Mouse (Mus musculus) cerebellum, postnatal 4 days (tissue): ENCODE measurements at regions not wholly inside any gene's neighbourhood (a gene's known extent, or its start where the extent isn't known, plus 50 kb on each side); places are given as distances from the start of the nearest gene placed in this dataset.
"Not testable (repeated sequence)": the region's sequence is repeated elsewhere in the genome, so short reads cannot be mapped to it uniquely, and the experiment has no call there.

Experiments
- DNase-seq, 2 experiments: peaks; one replicate each; pipeline ENCODE4 v3.0.0; 2022; ENCODE audit warnings: low spot score in 2 of 2, mixed read lengths in 1 of 2

DNA sequence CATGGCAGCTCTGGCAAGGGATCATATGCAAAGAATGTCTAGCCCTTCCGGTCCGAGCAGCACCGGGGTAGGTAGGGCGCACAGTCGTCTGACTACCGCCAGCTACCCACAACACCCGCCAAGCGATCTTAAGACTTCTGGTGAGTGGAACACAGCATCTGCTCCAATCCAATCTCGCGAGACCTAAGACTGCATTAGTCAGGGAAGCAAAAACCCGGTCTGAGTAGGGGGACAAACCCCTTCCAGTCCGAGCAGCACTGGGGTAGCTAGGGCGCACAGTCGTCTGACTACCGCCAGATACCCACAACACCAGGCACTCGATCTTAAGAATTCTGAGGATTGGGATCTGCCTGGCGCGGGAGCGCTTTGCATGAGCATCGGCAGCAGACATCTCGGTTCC, 57.1 kb downstream of the Nap1l2 start:
- not testable (repeated sequence) for DNase-seq

DNA sequence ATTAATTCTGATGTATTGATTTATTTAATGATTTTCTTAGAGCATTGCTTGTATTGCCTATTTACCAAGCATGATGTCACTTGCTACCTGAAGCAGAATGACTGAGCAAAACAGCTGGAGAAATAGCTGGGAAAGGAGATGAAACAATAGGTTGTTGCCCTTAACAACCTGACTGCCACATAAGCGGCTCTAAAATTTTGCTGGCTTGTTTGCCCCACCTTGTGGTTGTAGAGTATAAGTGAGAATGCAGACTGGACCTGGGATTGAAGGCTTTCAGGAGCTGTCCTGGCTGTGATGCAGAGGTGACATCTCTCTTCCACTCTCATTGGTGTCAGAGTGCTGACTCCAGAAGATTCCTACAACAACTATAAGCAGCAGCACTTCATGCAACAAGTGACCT, 77.3 kb downstream of the Nap1l2 start:
- DNase-seq = peak in 1 of 2 experiments; percentile 6

DNA sequence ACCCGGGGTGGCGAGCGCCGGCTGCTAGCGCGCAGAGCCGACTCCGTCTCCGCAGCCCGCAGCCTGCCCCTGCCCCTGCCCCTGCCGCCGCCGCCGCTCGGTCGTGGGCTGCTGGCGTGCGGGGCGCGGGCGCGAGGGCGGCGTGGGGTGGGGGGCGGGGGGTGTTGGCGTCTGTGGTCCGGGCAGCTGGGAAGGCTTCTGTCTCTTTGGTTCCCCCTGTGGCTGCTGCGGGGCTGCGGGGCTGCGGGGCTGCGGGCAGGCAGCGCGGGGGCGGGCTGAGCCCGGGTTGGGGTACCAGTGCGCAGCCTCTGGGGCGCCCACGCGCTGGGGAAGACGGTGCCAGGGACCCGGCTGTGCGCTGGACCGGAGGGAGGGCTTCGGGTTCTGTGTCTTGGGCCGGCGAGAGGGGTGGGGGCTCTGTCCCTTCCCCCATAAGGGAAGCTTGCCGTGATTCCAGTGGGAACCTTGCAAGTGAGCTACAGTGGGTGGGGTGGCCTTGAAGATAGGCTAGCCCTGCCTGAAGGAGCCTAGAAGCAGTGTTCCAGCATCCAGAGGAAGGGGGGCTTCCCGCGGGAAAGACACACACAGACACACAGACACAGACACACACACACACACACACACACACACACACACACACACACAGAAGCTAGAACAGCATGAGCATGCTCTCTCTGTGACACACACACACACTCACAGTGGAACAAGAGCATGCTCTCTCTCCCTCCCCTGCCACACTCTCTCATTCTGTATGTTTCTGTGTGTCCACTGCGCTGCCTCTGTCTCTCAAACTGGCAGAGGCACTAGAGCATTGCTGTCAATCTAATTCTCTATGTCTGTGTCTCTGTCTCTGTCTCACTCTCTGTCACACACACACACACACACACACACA, 118.5 kb downstream of the Nap1l2 start:
- DNase-seq = not testable (repeated sequence)

DNA sequence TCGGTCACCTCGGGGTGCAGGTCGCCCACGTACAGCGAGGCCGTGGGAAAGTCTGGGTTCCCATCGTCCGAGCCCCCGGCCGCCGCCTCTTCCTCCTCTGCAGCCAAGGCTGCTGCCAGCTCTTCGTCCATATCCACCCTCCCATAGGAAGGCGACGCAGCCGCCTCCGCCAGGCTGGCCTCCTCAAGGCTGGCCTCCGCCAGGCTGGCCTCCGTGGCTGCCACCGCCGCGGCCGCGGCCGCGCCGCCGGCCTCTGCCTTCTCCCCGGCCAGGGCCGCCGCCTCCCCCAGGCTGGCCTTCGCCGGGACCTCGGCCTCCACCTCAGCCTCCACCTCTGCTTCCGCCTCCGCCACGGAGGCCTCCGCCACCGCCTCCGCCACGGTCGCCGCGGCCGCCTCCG, 119.3 kb downstream of the Nap1l2 start:
- DNase-seq = not testable (repeated sequence)

DNA sequence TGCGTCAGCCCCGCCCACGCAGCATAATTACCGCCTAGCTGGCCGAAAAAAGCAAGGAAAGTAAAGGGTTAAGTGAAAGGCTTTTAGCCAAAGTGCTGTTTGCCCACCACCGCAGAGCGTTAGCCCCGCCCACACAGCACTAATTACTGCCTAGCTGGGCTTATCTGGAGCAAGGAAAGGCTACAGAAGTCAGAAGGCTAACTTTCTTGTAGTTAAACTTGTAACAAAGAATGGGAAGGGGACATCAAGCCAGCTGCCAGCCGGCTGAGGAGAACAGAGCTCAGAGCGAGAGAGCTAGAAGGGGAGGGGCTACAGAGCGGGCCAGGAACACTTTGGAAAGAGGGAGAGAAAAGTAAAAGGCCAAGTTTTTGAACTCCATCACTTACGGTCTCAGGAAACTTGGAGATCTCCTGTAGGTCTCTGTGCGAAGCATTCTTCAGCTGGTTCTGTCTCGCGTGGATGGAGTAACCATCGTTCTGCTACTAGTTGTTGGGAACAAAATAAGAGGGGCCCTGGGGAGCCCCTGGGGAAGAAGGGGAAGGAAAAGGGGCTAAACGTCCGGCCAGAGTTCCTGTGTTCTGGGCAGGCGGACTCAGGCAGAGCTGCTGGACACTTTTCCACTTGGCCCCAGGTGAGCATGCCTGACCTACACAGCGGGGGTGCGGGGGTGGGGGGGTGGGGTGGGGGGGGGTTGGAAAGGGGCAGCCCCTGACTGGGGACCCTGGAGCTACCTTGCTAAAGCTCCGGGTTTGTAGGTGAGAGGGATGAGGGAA, 98.3 kb downstream of the 1700018G05Rik start:
- DNase-seq = peak in 1 of 2 experiments; percentile 12

DNA sequence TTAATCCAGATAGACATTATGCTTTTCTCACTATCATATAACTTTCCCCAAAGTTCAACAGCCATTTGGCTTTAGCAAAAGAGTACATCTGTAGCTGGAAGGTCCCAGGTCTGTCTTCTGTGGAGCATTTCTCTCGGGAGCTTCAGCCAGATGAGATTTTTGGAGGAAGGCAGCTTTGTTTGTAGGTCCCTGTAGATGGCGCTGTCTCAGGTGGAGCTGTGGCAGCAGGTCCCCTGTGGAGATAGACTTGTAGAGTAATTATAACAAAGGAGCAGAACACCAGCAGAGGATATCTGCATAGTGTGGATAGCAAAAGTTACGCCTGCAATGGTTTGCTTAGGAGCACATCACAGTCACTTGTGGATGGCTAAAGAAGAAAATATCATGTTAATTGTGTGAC, 97.3 kb downstream of the 1700018G05Rik start:
- DNase-seq = peak in 1 of 2 experiments; percentile 15

DNA sequence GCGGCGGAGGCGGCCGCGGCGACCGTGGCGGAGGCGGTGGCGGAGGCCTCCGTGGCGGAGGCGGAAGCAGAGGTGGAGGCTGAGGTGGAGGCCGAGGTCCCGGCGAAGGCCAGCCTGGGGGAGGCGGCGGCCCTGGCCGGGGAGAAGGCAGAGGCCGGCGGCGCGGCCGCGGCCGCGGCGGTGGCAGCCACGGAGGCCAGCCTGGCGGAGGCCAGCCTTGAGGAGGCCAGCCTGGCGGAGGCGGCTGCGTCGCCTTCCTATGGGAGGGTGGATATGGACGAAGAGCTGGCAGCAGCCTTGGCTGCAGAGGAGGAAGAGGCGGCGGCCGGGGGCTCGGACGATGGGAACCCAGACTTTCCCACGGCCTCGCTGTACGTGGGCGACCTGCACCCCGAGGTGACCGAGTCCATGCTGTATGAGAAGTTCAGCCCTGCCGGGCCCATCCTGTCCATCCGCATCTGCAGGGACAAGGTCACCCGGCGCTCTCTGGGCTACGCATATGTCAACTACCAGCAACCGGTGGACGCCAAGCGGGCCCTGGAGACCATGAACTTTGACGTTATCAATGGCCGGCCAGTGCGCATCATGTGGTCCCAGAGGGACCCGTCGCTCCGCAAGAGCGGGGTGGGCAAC, 85.4 kb downstream of the 1700018G05Rik start:
- not testable (repeated sequence) for DNase-seq

DNA sequence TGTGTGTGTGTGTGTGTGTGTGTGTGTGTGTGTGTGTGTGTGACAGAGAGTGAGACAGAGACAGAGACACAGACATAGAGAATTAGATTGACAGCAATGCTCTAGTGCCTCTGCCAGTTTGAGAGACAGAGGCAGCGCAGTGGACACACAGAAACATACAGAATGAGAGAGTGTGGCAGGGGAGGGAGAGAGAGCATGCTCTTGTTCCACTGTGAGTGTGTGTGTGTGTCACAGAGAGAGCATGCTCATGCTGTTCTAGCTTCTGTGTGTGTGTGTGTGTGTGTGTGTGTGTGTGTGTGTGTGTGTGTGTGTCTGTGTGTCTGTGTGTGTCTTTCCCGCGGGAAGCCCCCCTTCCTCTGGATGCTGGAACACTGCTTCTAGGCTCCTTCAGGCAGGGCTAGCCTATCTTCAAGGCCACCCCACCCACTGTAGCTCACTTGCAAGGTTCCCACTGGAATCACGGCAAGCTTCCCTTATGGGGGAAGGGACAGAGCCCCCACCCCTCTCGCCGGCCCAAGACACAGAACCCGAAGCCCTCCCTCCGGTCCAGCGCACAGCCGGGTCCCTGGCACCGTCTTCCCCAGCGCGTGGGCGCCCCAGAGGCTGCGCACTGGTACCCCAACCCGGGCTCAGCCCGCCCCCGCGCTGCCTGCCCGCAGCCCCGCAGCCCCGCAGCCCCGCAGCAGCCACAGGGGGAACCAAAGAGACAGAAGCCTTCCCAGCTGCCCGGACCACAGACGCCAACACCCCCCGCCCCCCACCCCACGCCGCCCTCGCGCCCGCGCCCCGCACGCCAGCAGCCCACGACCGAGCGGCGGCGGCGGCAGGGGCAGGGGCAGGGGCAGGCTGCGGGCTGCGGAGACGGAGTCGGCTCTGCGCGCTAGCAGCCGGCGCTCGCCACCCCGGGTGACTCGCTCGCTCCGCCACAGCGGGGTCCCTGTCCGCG, 84.4 kb downstream of the 1700018G05Rik start:
- DNase-seq = not testable (repeated sequence)

DNA sequence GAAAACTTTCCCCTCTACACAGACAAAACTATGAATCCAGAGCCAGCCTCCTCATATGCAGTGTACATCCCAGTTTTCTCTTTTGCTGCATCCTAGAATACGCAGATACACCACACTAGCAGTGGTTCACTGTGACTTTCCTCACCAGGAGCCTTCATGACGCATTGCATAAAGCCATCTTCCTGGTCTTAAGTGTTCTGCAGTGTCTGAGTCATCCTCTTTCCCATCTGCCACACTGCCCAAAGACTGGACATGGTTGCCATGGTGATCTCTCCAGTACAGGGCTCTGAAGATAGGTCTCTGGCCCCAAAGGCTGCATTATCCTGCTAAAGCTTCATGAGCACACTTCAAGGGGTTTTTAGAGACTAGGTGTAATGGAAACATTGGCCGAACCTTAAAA, 65.8 kb downstream of the 1700018G05Rik start:
- not testable (repeated sequence) for DNase-seq
